Mouse (Mus musculus) T-helper 2 cell (primary cell): ENCODE measurements around the gene Rbm18.

Source experiments
- in situ Hi-C: fragments of 300-600 bp; cut with MboI, MseI; formaldehyde crosslinking; loops from one replicate; pipeline ENCODE4 v1.15.1; 2025; ENCODE audit warnings: high pct_unique_total_duplicates

Gene Rbm18

GRCm38 (mm10) chr2:36073781-36074180 lies 62.8 kb downstream of the Rbm18 start:
- in situ Hi-C loops: no loop called here

GRCm38 (mm10) chr2:36071660-36072305 lies 64.8 kb downstream of the Rbm18 start:
- in situ Hi-C loops: no loop called here

GRCm38 (mm10) chr2:36067132-36067531 lies 69.4 kb downstream of the Rbm18 start:
- in situ Hi-C loops: no loop called here
